Mouse (Mus musculus): ENCODE measurements around the gene Mtcl1.

Mtcl1 gene

GRCm38 (mm10) chr17:66358026-66358978, 91.2 kb downstream of the Mtcl1 start:
- DNase-seq: no peak

GRCm38 (mm10) chr17:66357171-66358025, 92.2 kb downstream of the Mtcl1 start:
- peak; percentile 49 for DNase-seq

GRCm38 (mm10) chr17:66353907-66354306, 95.6 kb downstream of the Mtcl1 start:
- DNase-seq: no peak

GRCm38 (mm10) chr17:66352847-66353643, 96.5 kb downstream of the Mtcl1 start:
- DNase-seq: peak; percentile 12

- DNase-seq: peak; percentile 22
These were observed 97.3 kb downstream of the Mtcl1 start for GRCm38 (mm10) chr17:66352219-66352618.

- no peak for DNase-seq
These were observed 98.9 kb downstream of the Mtcl1 start for GRCm38 (mm10) chr17:66350689-66351088.

GRCm38 (mm10) chr17:66350127-66350526, 99.4 kb downstream of the Mtcl1 start:
- DNase-seq: peak; percentile 12

- no peak for DNase-seq
These were observed 103.2 kb downstream of the Mtcl1 start for GRCm38 (mm10) chr17:66346378-66346777.

- DNase-seq: no peak
These were observed 103.9 kb downstream of the Mtcl1 start for GRCm38 (mm10) chr17:66345680-66346079.

GRCm38 (mm10) chr17:66342932-66343331, 106.6 kb downstream of the Mtcl1 start:
- no peak for DNase-seq

- no peak for DNase-seq
These were observed 107.9 kb downstream of the Mtcl1 start for GRCm38 (mm10) chr17:66341670-66342069.

- DNase-seq: no peak
These were observed 108.8 kb downstream of the Mtcl1 start for GRCm38 (mm10) chr17:66340798-66341197.

- no peak for DNase-seq
These were observed 111.6 kb downstream of the Mtcl1 start for GRCm38 (mm10) chr17:66337929-66338328.

- DNase-seq: no peak
These were observed 114.0 kb downstream of the Mtcl1 start for GRCm38 (mm10) chr17:66335568-66335967.

GRCm38 (mm10) chr17:66334894-66335293, 114.7 kb downstream of the Mtcl1 start:
- no peak for DNase-seq

GRCm38 (mm10) chr17:66331207-66331606, 118.3 kb downstream of the Mtcl1 start:
- no peak for DNase-seq

- DNase-seq: no peak
These were observed 123.0 kb downstream of the Mtcl1 start for GRCm38 (mm10) chr17:66326552-66327045.

GRCm38 (mm10) chr17:66326204-66326545, 123.4 kb downstream of the Mtcl1 start:
- DNase-seq: no peak

GRCm38 (mm10) chr17:66325440-66326203, 123.9 kb downstream of the Mtcl1 start:
- no peak for DNase-seq

- no peak for DNase-seq
These were observed 124.7 kb downstream of the Mtcl1 start for GRCm38 (mm10) chr17:66324836-66325235.

GRCm38 (mm10) chr17:66322646-66323255, 126.8 kb downstream of the Mtcl1 start:
- DNase-seq: no peak

All from kidney, postnatal 10 days (tissue).